Comparison of ENCODE assay signal across 27 mouse cellular contexts in genomic region chr7:121955802-121956201, GRCm38 (mm10). TPM values are rescaled to one million over a fixed set of nuclear protein-coding genes. Genes with fewer than 3 reads are reported as not detected.
DNase-seq lines count a peak whose midpoint lies in the region; ATAC-seq and TF ChIP-seq lines count a peak whose summit lies in the region.
"Had no signal": no experiment of that assay in that cellular context is flagged by ENCODE, and none has a peak within 500 bp of the region (broad histone marks: within the 10 kb centered on the region; RNA-seq: fewer than 3 reads in every experiment).

No protein-coding gene starts in this region.

- H3K4me1 ChIP-seq in embryonic facial prominence, embryonic 15.5 days = peaks cover 7% of the 10 kb centered on the region; the same call in 1 of the 2 replicates
- no peaks in the 10 kb centered on the region for H3K4me1 ChIP-seq in intestine, postnatal 0 days (replicated peaks; ENCODE audit: control insufficient read depth, insufficient read depth, low read length)
- H3K4me1 ChIP-seq in limb, embryonic 14.5 days (ENCODE audit: control insufficient read depth, insufficient read depth, low read length) = peaks cover 6% of the 10 kb centered on the region
- H3K4me1 ChIP-seq: heart, embryonic 12.5 days; hindbrain, embryonic 10.5 days; liver, embryonic 13.5 days; midbrain, embryonic 10.5 days; midbrain, embryonic 15.5 days; neural tube, embryonic 15.5 days had no signal

- ATAC-seq in embryonic facial prominence, embryonic 15.5 days (ENCODE audit: insufficient number of reproducible peaks, low FRiP score, low TSS enrichment, low read depth) = no peak
- 0 out of 2 replicates have a peak, but pooled peaks have one; percentile 14 for ATAC-seq in erythroid progenitor cell, adult 5-6 weeks (replicated peaks; ENCODE audit: low FRiP score, poor library complexity, severe bottlenecking)
- ATAC-seq in intestine, postnatal 0 days = 0 out of 2 replicates have a peak, but pooled peaks have one; percentile 22
- peak; percentile 51 for ATAC-seq in limb, embryonic 14.5 days (ENCODE audit: low FRiP score, low read depth)
- ATAC-seq: forebrain, embryonic 14.5 days; hindbrain, postnatal 0 days; midbrain, embryonic 15.5 days had no signal

- H3K4me2 ChIP-seq in embryonic facial prominence, embryonic 15.5 days (replicated peaks) = no peak overlapping the region
- no peak overlapping the region for H3K4me2 ChIP-seq in intestine, postnatal 0 days (replicated peaks; ENCODE audit: low read depth)
- no peak overlapping the region for H3K4me2 ChIP-seq in limb, embryonic 14.5 days (replicated peaks; ENCODE audit: low read depth, low read length, severe bottlenecking)
- H3K4me2 ChIP-seq: heart, embryonic 12.5 days; liver, embryonic 13.5 days; midbrain, embryonic 15.5 days; neural tube, embryonic 15.5 days had no signal

- H3K9ac ChIP-seq in embryonic facial prominence, embryonic 15.5 days = no peak overlapping the region
- no peak overlapping the region for H3K9ac ChIP-seq in intestine, postnatal 0 days (ENCODE audit: low read depth, low read length)
- no peak overlapping the region; the same call in 1 of the 2 replicates for H3K9ac ChIP-seq in limb, embryonic 14.5 days (ENCODE audit: low read depth, low read length, severe bottlenecking)
- H3K9ac ChIP-seq: heart, embryonic 12.5 days; liver, embryonic 13.5 days; midbrain, embryonic 15.5 days; neural tube, embryonic 15.5 days had no signal

- H3K36me3 ChIP-seq in embryonic facial prominence, embryonic 15.5 days = peaks cover 34% of the 10 kb centered on the region
- H3K36me3 ChIP-seq in intestine, postnatal 0 days (ENCODE audit: control insufficient read depth, insufficient read depth) = peaks cover 23% of the 10 kb centered on the region; the same call in 1 of the 2 replicates
- H3K36me3 ChIP-seq in limb, embryonic 14.5 days (ENCODE audit: control insufficient read depth, insufficient read depth, low read length) = peaks cover 16% of the 10 kb centered on the region
- H3K36me3 ChIP-seq: midbrain, embryonic 15.5 days had no signal

- DNase-seq in limb, embryonic 14.5 days (ENCODE audit: low spot score) = no peak
- no peak for DNase-seq in layer of hippocampus, postnatal 36 days
- DNase-seq in thymus, postnatal 36 days = no peak
- DNase-seq in gastrocnemius, postnatal 10 days = no peak
- DNase-seq: adrenal gland, postnatal 25 days; B cell, adult 2 months; cerebellum, adult 18-20 months; cerebellum, postnatal 10 days; heart, adult 2 months; kidney, adult 2 months; kidney, postnatal 14 days; liver, embryonic 13.5 days; lung, adult 18-20 months; lung, postnatal 14 days; right cerebral cortex, adult 18-20 months; thymus, adult 2 months; thymus, postnatal 4 days had no signal

- 0 out of 2 replicates have a peak overlapping the region, but pooled peaks have one; percentile 24 for H3K27ac ChIP-seq in embryonic facial prominence, embryonic 15.5 days (replicated peaks)
- H3K27ac ChIP-seq in intestine, postnatal 0 days (ENCODE audit: low read depth, low read length) = no peak overlapping the region; the same call in 1 of the 2 replicates
- H3K27ac ChIP-seq in limb, embryonic 14.5 days (replicated peaks; ENCODE audit: low read depth, low read length) = no peak overlapping the region
- H3K27ac ChIP-seq: heart, adult 2 months; hindbrain, embryonic 10.5 days; hindbrain, postnatal 0 days; liver, embryonic 13.5 days; midbrain, embryonic 10.5 days; midbrain, embryonic 15.5 days; neural tube, embryonic 15.5 days had no signal

- TF ChIP-seq CTCF in intestine, postnatal 0 days (IDR thresholded peaks at IDR 0.05; ENCODE audit: low read depth) = no peak

- WGBS in embryonic facial prominence, embryonic 15.5 days = 70% methylated on average over 12 of the region's 12 CpGs
- WGBS in intestine, postnatal 0 days = 46% methylated on average over 12 of the region's 12 CpGs
- WGBS in limb, embryonic 14.5 days = 17% methylated on average over 12 of the region's 12 CpGs

- no peaks in the 10 kb centered on the region for H3K9me3 ChIP-seq in embryonic facial prominence, embryonic 15.5 days (replicated peaks)
- no peaks in the 10 kb centered on the region for H3K9me3 ChIP-seq in intestine, postnatal 0 days (ENCODE audit: control insufficient read depth)
- H3K9me3 ChIP-seq in limb, embryonic 14.5 days (ENCODE audit: control insufficient read depth, low read length) = no peaks in the 10 kb centered on the region
- H3K9me3 ChIP-seq: heart, embryonic 12.5 days; hindbrain, embryonic 10.5 days; liver, embryonic 13.5 days; midbrain, embryonic 10.5 days; midbrain, embryonic 15.5 days; neural tube, embryonic 15.5 days had no signal

- TF ChIP-seq POLR2A in limb, embryonic 14.5 days (IDR thresholded peaks at IDR 0.05; ENCODE audit: borderline replicate concordance, extremely low read depth, insufficient read depth, insufficient read length) = no peak

- no peak overlapping the region for H3K4me3 ChIP-seq in embryonic facial prominence, embryonic 15.5 days (replicated peaks)
- no peak overlapping the region for H3K4me3 ChIP-seq in intestine, postnatal 0 days (ENCODE audit: low read depth, low read length)
- H3K4me3 ChIP-seq in limb, embryonic 14.5 days (replicated peaks; ENCODE audit: low read length) = no peak overlapping the region
- H3K4me3 ChIP-seq: heart, adult 2 months; heart, embryonic 12.5 days; hindbrain, embryonic 10.5 days; liver, embryonic 13.5 days; midbrain, embryonic 10.5 days; midbrain, embryonic 15.5 days; neural tube, embryonic 15.5 days had no signal

- H3K27me3 ChIP-seq in embryonic facial prominence, embryonic 15.5 days = no peaks in the 10 kb centered on the region
- H3K27me3 ChIP-seq in intestine, postnatal 0 days (replicated peaks; ENCODE audit: control insufficient read depth, insufficient read depth, low read length) = no peaks in the 10 kb centered on the region
- no peaks in the 10 kb centered on the region for H3K27me3 ChIP-seq in limb, embryonic 14.5 days (ENCODE audit: control insufficient read depth, insufficient read depth, low read length)
- H3K27me3 ChIP-seq: heart, embryonic 12.5 days; liver, embryonic 13.5 days; midbrain, embryonic 15.5 days; neural tube, embryonic 15.5 days had no signal

RNA-seq across cellular contexts. Expression of gene Cog7, which starts 25.7 kb away (rescaled TPM):
- polyA plus RNA-seq in embryonic facial prominence, embryonic 15.5 days (2015; fragmentation: Nextera tagmentation; extraction: Ambion mirVana) = 24.4 and 24.8 TPM in 2 replicates
- 4.2 and 6.1 TPM in 2 replicates for total RNA-seq in erythroid progenitor cell, adult 5-6 weeks (2015; ENCODE audit: low replicate concordance)
- 1.7 and 4.4 TPM in 2 replicates for total RNA-seq in erythroid progenitor cell, adult 5-6 weeks (2017; ENCODE audit: low replicate concordance)
- 6.3 and 7.6 TPM in 2 replicates for polyA plus RNA-seq in intestine, postnatal 0 days (2015; fragmentation: Nextera tagmentation; extraction: Ambion mirVana)
- 18.9 and 21.7 TPM in 2 replicates for polyA plus RNA-seq in limb, embryonic 14.5 days (2012; rRNA removed)
- 15.2 and 17.0 TPM in 2 replicates for polyA plus RNA-seq in limb, embryonic 14.5 days (2014; fragmentation: Nextera tagmentation; extraction: Ambion mirVana)
- 10 to 100 TPM; 39.8 to 41.3 TPM for total RNA-seq in layer of hippocampus, postnatal 36 days (2021)
- 1 to 10 TPM; 8.2 to 9.9 TPM for total RNA-seq in gastrocnemius, postnatal 10 days (2021)
